Mouse (Mus musculus) forebrain, embryonic 14.5 days (tissue): ENCODE data around the gene Map3k14. TPM values are rescaled to one million over a fixed set of nuclear protein-coding genes. Genes with fewer than 3 reads are reported as not detected.

ENCODE experiments used
- ATAC-seq: fragments of 200-750 bp; cut with Nextera tagmentation; 2 replicates; pipeline ENCODE4 v1.8.0; 2017; ENCODE audit warnings: mild to moderate bottlenecking, moderate library complexity
- DNase-seq: peaks from one replicate; pipeline ENCODE4 v3.0.0-alpha.2; 2015; ENCODE audit warnings: low spot score
- H3K27ac ChIP-seq: fragments of 300-500 bp; sonication (generic); 2 replicates; pipeline ENCODE4 v1.5.1; 2014; ENCODE audit warnings: low read depth, mild to moderate bottlenecking, control low read depth, low read length, moderate library complexity
- H3K27me3 ChIP-seq: fragments of 300-500 bp; sonication (generic); replicated peaks from 2 replicates; pipeline ENCODE4 v1.6.1; 2014; ENCODE audit warnings: low read length, control low read depth, mixed read lengths; ENCODE audit not compliant: control insufficient read depth, insufficient read depth
- H3K36me3 ChIP-seq: fragments of 300-500 bp; sonication (generic); 2 replicates; pipeline ENCODE4 v1.6.1; 2014; ENCODE audit warnings: low read length, control low read depth; ENCODE audit not compliant: control insufficient read depth, insufficient read depth
- H3K4me1 ChIP-seq: fragments of 300-500 bp; sonication (generic); 2 replicates; pipeline ENCODE4 v1.6.1; 2014; ENCODE audit warnings: antibody characterized with exemption, low read length, control low read depth; ENCODE audit not compliant: control insufficient read depth, insufficient read depth
- H3K4me2 ChIP-seq: fragments of 300-500 bp; sonication (generic); 2 replicates; pipeline ENCODE4 v1.6.1; 2014; ENCODE audit warnings: mild to moderate bottlenecking, control low read depth, low read length
- H3K4me3 ChIP-seq: fragments of 300-500 bp; sonication (generic); 2 replicates; pipeline ENCODE4 v1.5.1; 2014; ENCODE audit warnings: low read depth, low read length, control low read depth
- H3K9ac ChIP-seq: fragments of 300-500 bp; sonication (generic); 2 replicates; pipeline ENCODE4 v1.6.1; 2014; ENCODE audit warnings: mild to moderate bottlenecking, low read length, control low read depth, moderate library complexity
- H3K9me3 ChIP-seq: fragments of 300-500 bp; sonication (generic); replicated peaks from 2 replicates; pipeline ENCODE4 v1.6.1; 2016; ENCODE audit warnings: low read length, control low read depth, mixed read lengths; ENCODE audit not compliant: control insufficient read depth
- WGBS: fragments of 180-500 bp; shearing (Covaris S2); extraction: QIAGEN DNeasy Blood & Tissue Kit; methylation state at CpG from one replicate; pipeline ENCODE4 v1.1.7; 2014; 5-methylcytosine and 5-hydroxymethylcytosine counted together
- polyA plus RNA-seq: library from polyadenylated mRNA; unstranded; fragments of >200 nt; fragmentation: Nextera tagmentation; extraction: Ambion mirVana; gene quantifications from 2 replicates; pipeline ENCODE4 v1.2.1, GENCODE M21; 2014

The Map3k14 gene
- polyA plus RNA-seq, 1 experiment from 2014 or later = 1.7 TPM

- peaks cover 12% of the 10 kb centered on the region for H3K4me1 ChIP-seq
- H3K27me3 ChIP-seq = no peaks in the 10 kb centered on the region
- ATAC-seq (no peak), DNase-seq (no peak)
- 79% methylated on average over 10 of the region's 10 CpGs for WGBS
- no peaks in the 10 kb centered on the region for H3K9me3 ChIP-seq
- H3K4me3 ChIP-seq = no peak overlapping the region
- no peak overlapping the region for H3K27ac ChIP-seq
- no peak overlapping the region for H3K4me2 ChIP-seq
- H3K36me3 ChIP-seq = no peaks in the 10 kb centered on the region; the same call in 1 of the 2 replicates
- H3K9ac ChIP-seq = no peak overlapping the region
Observed at GRCm38 (mm10) chr11:103246081-103246730, 21.1 kb downstream of the Map3k14 start.

DNA sequence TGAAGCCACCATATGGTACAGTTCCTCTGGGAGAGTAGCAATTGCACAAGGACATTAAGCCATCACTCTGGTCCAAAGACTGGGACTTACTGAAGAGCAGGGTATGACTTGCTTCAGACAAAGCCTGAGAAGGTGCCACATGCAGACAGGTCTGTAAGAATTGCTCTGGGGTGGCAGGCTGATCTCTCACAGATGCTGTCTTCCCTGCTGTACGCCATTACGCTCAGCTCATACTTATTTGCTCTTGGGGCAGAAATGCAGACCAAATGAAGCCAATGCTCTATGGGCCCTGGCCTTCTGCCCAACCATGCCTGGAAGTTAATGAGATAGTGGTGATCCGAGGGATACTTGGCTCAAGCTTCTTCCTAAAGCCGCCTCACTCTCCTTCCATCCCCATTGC, 22.4 kb downstream of the Map3k14 start:
- Histone ChIP-seq H3K27ac (no peak overlapping the region), H3K27me3 (no peaks in the 10 kb centered on the region), H3K36me3 (peaks cover under 1% of the 10 kb centered on the region; the same call in 1 of the 2 replicates), H3K4me1 (peaks cover 14% of the 10 kb centered on the region), H3K4me2 (no peak overlapping the region), H3K4me3 (no peak overlapping the region), H3K9ac (no peak overlapping the region), H3K9me3 (no peaks in the 10 kb centered on the region)
- 85% methylated on average over 4 of the region's 4 CpGs for WGBS
- DNase-seq (no peak), ATAC-seq (no peak)

- Histone ChIP-seq H3K4me2 (no peak overlapping the region), H3K9ac (no peak overlapping the region), H3K27ac (no peak overlapping the region), H3K9me3 (no peaks in the 10 kb centered on the region), H3K36me3 (peaks cover 29% of the 10 kb centered on the region), H3K4me1 (peaks cover 3% of the 10 kb centered on the region; the same call in 1 of the 2 replicates), H3K4me3 (no peak overlapping the region), H3K27me3 (no peaks in the 10 kb centered on the region)
- DNase-seq (no peak), ATAC-seq (no peak)
- WGBS = 49% methylated on average over 7 of the region's 7 CpGs
Observed at GRCm38 (mm10) chr11:103240740-103241139, 26.5 kb downstream of the Map3k14 start.

GRCm38 (mm10) chr11:103237757-103238156, 29.5 kb downstream of the Map3k14 start:
- Histone ChIP-seq H3K4me3 (no peak overlapping the region), H3K36me3 (peaks cover 33% of the 10 kb centered on the region), H3K9me3 (no peaks in the 10 kb centered on the region), H3K27ac (no peak overlapping the region), H3K4me1 (0 out of 2 replicates have a peak, but pooled peaks cover 3% of the 10 kb centered on the region), H3K9ac (no peak overlapping the region), H3K4me2 (no peak overlapping the region), H3K27me3 (no peaks in the 10 kb centered on the region)
- WGBS = 69% methylated on average over 9 of the region's 9 CpGs
- no peak for ATAC-seq
- DNase-seq = no peak

DNA sequence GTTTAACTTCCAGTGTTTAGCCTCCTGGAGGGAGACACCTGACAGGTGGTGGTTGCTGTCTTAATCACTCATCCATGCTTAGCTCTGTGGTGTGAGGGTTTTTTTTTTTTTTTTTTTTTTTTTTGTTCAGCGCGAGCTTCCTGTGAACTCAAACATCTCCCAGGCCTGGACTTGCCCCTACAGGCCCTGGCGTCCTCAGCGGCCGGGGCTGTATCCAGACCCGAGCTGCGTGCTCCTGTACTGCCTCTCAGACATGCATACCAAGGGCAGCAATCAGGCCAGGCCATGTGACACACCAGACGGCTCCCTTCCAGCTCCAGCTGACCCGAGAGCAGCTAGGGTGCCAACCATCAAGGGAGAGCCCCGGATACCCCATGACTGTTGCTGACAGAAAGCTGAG, 30.4 kb downstream of the Map3k14 start:
- ATAC-seq = no peak
- no peaks in the 10 kb centered on the region for H3K27me3 ChIP-seq
- H3K9ac ChIP-seq = no peak overlapping the region
- no peak for DNase-seq
- 88% methylated on average over 10 of the region's 10 CpGs for WGBS
- H3K36me3 ChIP-seq = peaks cover 33% of the 10 kb centered on the region
- no peak overlapping the region for H3K4me2 ChIP-seq
- no peak overlapping the region for H3K4me3 ChIP-seq
- no peak overlapping the region for H3K27ac ChIP-seq
- 0 out of 2 replicates have a peak, but pooled peaks cover 3% of the 10 kb centered on the region for H3K4me1 ChIP-seq
- no peaks in the 10 kb centered on the region for H3K9me3 ChIP-seq

DNA sequence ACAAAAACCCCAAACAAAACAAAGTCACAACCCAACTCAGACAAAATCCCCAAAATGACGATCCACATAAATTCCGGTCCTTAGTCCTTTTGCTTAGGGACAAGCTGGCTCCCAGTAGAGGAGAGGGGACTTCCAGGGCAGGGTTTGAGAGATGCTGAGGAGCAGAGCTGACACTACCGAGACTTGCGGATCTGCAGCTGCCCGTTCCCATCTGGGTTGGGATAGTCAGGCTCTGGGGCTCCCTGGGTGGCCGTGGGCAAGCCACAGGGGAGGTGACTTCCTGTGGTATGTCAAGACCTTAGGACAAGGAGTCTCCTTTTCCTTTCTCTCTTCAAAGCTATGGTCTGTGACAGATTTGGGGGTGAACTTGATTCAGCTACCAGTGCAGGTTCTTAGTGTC, 30.8 kb downstream of the Map3k14 start:
- DNase-seq (no peak), ATAC-seq (no peak)
- Histone ChIP-seq H3K27ac (no peak overlapping the region), H3K4me2 (no peak overlapping the region), H3K9me3 (no peaks in the 10 kb centered on the region), H3K4me3 (no peak overlapping the region), H3K9ac (no peak overlapping the region), H3K36me3 (peaks cover 33% of the 10 kb centered on the region), H3K27me3 (no peaks in the 10 kb centered on the region), H3K4me1 (0 out of 2 replicates have a peak, but pooled peaks cover 3% of the 10 kb centered on the region)
- 86% methylated on average over 6 of the region's 6 CpGs for WGBS

GRCm38 (mm10) chr11:103235702-103236101, 31.6 kb downstream of the Map3k14 start:
- Histone ChIP-seq H3K9me3 (no peaks in the 10 kb centered on the region), H3K27me3 (no peaks in the 10 kb centered on the region), H3K4me3 (no peak overlapping the region), H3K27ac (no peak overlapping the region), H3K4me2 (no peak overlapping the region), H3K36me3 (peaks cover 39% of the 10 kb centered on the region), H3K4me1 (0 out of 2 replicates have a peak, but pooled peaks cover under 1% of the 10 kb centered on the region), H3K9ac (no peak overlapping the region)
- WGBS = 81% methylated on average over 11 of the region's 11 CpGs
- DNase-seq = no peak
- no peak for ATAC-seq

GRCm38 (mm10) chr11:103234447-103234846, 32.8 kb downstream of the Map3k14 start:
- Histone ChIP-seq H3K4me1 (no peaks in the 10 kb centered on the region), H3K4me3 (no peak overlapping the region), H3K9ac (no peak overlapping the region), H3K4me2 (no peak overlapping the region), H3K27me3 (no peaks in the 10 kb centered on the region), H3K27ac (no peak overlapping the region), H3K36me3 (peaks cover 45% of the 10 kb centered on the region), H3K9me3 (no peaks in the 10 kb centered on the region)
- DNase-seq (no peak), ATAC-seq (no peak)
- WGBS = 63% methylated on average over 1 of the region's 1 CpGs

DNA sequence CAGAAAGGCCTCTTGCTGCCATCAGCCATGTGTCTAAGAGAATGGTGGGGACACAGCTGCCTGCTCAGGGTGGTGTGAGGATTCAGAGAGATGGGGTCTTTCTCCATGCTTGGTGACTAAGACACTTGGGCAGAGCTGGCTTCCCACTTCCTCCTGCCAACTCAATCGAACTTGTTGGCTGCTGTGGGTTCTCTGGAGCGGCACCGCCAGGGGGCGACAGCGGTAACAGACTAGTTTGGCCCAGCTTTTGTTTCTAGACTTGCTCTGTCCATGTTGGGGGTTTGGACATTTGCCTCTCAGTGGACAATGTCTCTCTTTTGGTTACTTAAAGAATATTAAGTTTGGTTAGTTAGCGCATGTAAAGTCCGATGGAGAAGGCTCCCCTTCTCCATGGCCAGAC, 34.3 kb downstream of the Map3k14 start:
- Histone ChIP-seq H3K9ac (no peak overlapping the region), H3K36me3 (peaks cover 42% of the 10 kb centered on the region), H3K4me2 (no peak overlapping the region), H3K27me3 (no peaks in the 10 kb centered on the region), H3K9me3 (no peaks in the 10 kb centered on the region), H3K27ac (no peak overlapping the region), H3K4me1 (no peaks in the 10 kb centered on the region), H3K4me3 (no peak overlapping the region)
- DNase-seq (peak; percentile 79), ATAC-seq (no peak)
- WGBS = 29% methylated on average over 7 of the region's 7 CpGs
